Mouse (Mus musculus): ENCODE data around the gene Frs3. TPM values are rescaled to one million over a fixed set of nuclear protein-coding genes. Genes with fewer than 3 reads are reported as not detected.
A peak's percentile ranks its signal among the peaks of the same experiment; 100 is the strongest.

Frs3 gene
- polyA plus RNA-seq, 1 experiment from 2014 or later: 3.5 TPM

GRCm38 (mm10) chr17:47678702-47679101 is 10.1 kb upstream of the Frs3 start:
- H3K27ac ChIP-seq (replicated peaks; ENCODE audit: low read depth, low read length): no peak overlapping the region
- H3K27me3 ChIP-seq (ENCODE audit: control insufficient read depth, insufficient read depth, low read length): no peaks in the 10 kb centered on the region
- H3K36me3 ChIP-seq (replicated peaks; ENCODE audit: control insufficient read depth, insufficient read depth, low read depth, low read length): no peaks in the 10 kb centered on the region; the same call in 1 of the 2 replicates
- no peak for ATAC-seq (replicated peaks; ENCODE audit: insufficient number of reproducible peaks, low FRiP score, low TSS enrichment, low read depth)
- no peaks in the 10 kb centered on the region; the same call in 1 of the 2 replicates for H3K4me1 ChIP-seq (ENCODE audit: control insufficient read depth, insufficient read depth, low read length)
- H3K4me3 ChIP-seq (ENCODE audit: low read depth, low read length): no peak overlapping the region
- 84% methylated on average over 5 of the region's 5 CpGs for WGBS
- H3K9me3 ChIP-seq (replicated peaks; ENCODE audit: control insufficient read depth, low read length): no peaks in the 10 kb centered on the region
- H3K9ac ChIP-seq (replicated peaks; ENCODE audit: low read length): no peak overlapping the region
- no peak for DNase-seq (ENCODE audit: low spot score)
- H3K4me2 ChIP-seq (ENCODE audit: low read depth, low read length): no peak overlapping the region

DNA sequence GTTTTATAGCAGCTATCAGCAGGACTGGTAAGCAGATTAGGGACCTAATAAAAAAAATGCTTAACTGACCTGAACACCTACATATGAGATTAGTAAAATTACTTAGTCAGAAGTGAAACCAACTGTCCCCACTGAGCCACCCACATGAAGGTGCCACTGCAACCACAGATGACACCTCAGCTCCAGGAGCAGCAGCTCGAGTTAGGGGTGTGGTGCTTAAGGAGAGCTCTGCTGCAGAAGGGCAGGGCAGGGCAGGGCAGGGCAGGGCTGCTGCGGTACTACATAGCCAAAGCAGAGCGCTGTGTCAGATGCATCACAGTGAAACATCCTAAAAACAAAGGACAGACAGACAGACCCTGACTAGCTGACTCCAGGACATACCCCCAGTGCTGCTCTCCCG is 6.0 kb upstream of the Frs3 start:
- Histone ChIP-seq H3K4me3 (ENCODE audit: low read depth, low read length) (no peak overlapping the region), H3K9me3 (replicated peaks; ENCODE audit: control insufficient read depth, low read length) (no peaks in the 10 kb centered on the region), H3K27me3 (ENCODE audit: control insufficient read depth, insufficient read depth, low read length) (no peaks in the 10 kb centered on the region), H3K36me3 (replicated peaks; ENCODE audit: control insufficient read depth, insufficient read depth, low read depth, low read length) (no peaks in the 10 kb centered on the region; the same call in 1 of the 2 replicates), H3K27ac (replicated peaks; ENCODE audit: low read depth, low read length) (no peak overlapping the region), H3K9ac (replicated peaks; ENCODE audit: low read length) (no peak overlapping the region), H3K4me1 (ENCODE audit: control insufficient read depth, insufficient read depth, low read length) (no peaks in the 10 kb centered on the region), H3K4me2 (ENCODE audit: low read depth, low read length) (no peak overlapping the region)
- no peak for ATAC-seq (replicated peaks; ENCODE audit: insufficient number of reproducible peaks, low FRiP score, low TSS enrichment, low read depth)
- DNase-seq (ENCODE audit: low spot score): no peak
- WGBS: 93% methylated on average over 4 of the region's 4 CpGs

- Histone ChIP-seq H3K4me3 (ENCODE audit: low read depth, low read length) (peak overlapping the region; percentile 88), H3K4me2 (ENCODE audit: low read depth, low read length) (peak overlapping the region; percentile 97), H3K9me3 (replicated peaks; ENCODE audit: control insufficient read depth, low read length) (no peaks in the 10 kb centered on the region), H3K36me3 (replicated peaks; ENCODE audit: control insufficient read depth, insufficient read depth, low read depth, low read length) (no peaks in the 10 kb centered on the region; the same call in 1 of the 2 replicates), H3K9ac (replicated peaks; ENCODE audit: low read length) (peak overlapping the region; percentile 84), H3K27me3 (ENCODE audit: control insufficient read depth, insufficient read depth, low read length) (no peaks in the 10 kb centered on the region), H3K27ac (replicated peaks; ENCODE audit: low read depth, low read length) (0 out of 2 replicates have a peak overlapping the region, but pooled peaks have one; percentile 22), H3K4me1 (ENCODE audit: control insufficient read depth, insufficient read depth, low read length) (no peaks in the 10 kb centered on the region; the same call in 1 of the 2 replicates)
- DNase-seq (ENCODE audit: low spot score) (peak; percentile 99), ATAC-seq (replicated peaks; ENCODE audit: insufficient number of reproducible peaks, low FRiP score, low TSS enrichment, low read depth) (peak; percentile 89)
- WGBS: under 1% methylated on average over 70 of the region's 70 CpGs
Observed at GRCm38 (mm10) chr17:47687409-47688343, 1.2 kb upstream of the Frs3 start.

DNA sequence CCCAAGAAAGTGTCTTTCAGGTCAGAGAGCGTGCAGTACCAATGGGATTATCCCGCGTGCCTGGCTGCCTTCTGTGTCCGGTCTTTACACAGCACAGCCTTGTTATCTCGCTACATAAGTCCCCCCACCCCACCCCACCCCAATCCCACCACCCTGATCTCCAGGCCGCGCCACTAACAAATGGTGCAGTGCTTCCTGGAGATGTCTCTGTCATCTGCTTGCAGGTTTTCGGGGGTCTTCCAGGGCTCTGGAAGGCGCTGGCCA is 554 bp upstream of the Frs3 start, which contains the start of gene Tomm6:
Gene Tomm6 (minus strand): TSS at position 43 of the 264 bp plus-strand sequence.
- Histone ChIP-seq H3K4me3 (ENCODE audit: low read depth, low read length) (peak within 1 kb of the TSS; percentile 88), H3K9ac (replicated peaks; ENCODE audit: low read length) (peak within 1 kb of the TSS; percentile 84), H3K27ac (replicated peaks; ENCODE audit: low read depth, low read length) (peak within 1 kb of the TSS; percentile 22; the same call in 1 of the 2 replicates), H3K4me2 (ENCODE audit: low read depth, low read length) (peak within 1 kb of the TSS; percentile 97), H3K4me1 (ENCODE audit: control insufficient read depth, insufficient read depth, low read length) (no peaks in the 10 kb centered on the region; the same call in 1 of the 2 replicates), H3K9me3 (replicated peaks; ENCODE audit: control insufficient read depth, low read length) (no peaks in the 10 kb centered on the region), H3K36me3 (replicated peaks; ENCODE audit: control insufficient read depth, insufficient read depth, low read depth, low read length) (no peaks in the 10 kb centered on the region), H3K27me3 (ENCODE audit: control insufficient read depth, insufficient read depth, low read length) (no peaks in the 10 kb centered on the region)
- under 1% methylated on average over 9 of the region's 9 CpGs for WGBS
- DNase-seq (ENCODE audit: low spot score) (no peak), ATAC-seq (replicated peaks; ENCODE audit: insufficient number of reproducible peaks, low FRiP score, low TSS enrichment, low read depth) (no peak)

DNA sequence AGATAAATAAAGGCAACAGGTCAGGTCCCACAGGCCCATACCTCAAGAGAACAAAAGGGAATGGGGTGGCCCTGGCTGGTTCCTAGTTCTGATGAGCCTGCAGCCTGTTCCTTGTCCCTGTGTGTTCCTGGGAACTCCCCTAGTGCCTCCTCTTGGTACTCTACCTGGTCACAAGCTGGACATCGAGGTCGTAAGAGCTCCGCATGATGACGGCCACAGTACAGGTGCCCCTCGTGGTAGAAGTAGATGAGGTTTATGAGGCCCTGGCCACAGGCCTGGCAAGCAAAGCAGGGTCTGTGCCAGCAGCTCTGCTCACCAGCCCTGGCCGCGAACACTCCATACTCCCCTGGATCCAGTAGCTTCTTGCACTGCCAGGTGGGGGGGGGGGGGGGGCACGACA is 1.1 kb downstream of the Frs3 start:
- Histone ChIP-seq H3K4me3 (ENCODE audit: low read depth, low read length) (no peak overlapping the region), H3K9me3 (replicated peaks; ENCODE audit: control insufficient read depth, low read length) (no peaks in the 10 kb centered on the region), H3K4me1 (ENCODE audit: control insufficient read depth, insufficient read depth, low read length) (no peaks in the 10 kb centered on the region; the same call in 1 of the 2 replicates), H3K4me2 (ENCODE audit: low read depth, low read length) (no peak overlapping the region), H3K27me3 (ENCODE audit: control insufficient read depth, insufficient read depth, low read length) (no peaks in the 10 kb centered on the region), H3K9ac (replicated peaks; ENCODE audit: low read length) (no peak overlapping the region), H3K27ac (replicated peaks; ENCODE audit: low read depth, low read length) (no peak overlapping the region), H3K36me3 (replicated peaks; ENCODE audit: control insufficient read depth, insufficient read depth, low read depth, low read length) (no peaks in the 10 kb centered on the region)
- ATAC-seq (replicated peaks; ENCODE audit: insufficient number of reproducible peaks, low FRiP score, low TSS enrichment, low read depth): no peak
- 83% methylated on average over 6 of the region's 8 CpGs for WGBS
- no peak for DNase-seq (ENCODE audit: low spot score)

- WGBS: 96% methylated on average over 3 of the region's 3 CpGs
Observed at GRCm38 (mm10) chr17:47691650-47692049, 2.8 kb downstream of the Frs3 start.

DNA sequence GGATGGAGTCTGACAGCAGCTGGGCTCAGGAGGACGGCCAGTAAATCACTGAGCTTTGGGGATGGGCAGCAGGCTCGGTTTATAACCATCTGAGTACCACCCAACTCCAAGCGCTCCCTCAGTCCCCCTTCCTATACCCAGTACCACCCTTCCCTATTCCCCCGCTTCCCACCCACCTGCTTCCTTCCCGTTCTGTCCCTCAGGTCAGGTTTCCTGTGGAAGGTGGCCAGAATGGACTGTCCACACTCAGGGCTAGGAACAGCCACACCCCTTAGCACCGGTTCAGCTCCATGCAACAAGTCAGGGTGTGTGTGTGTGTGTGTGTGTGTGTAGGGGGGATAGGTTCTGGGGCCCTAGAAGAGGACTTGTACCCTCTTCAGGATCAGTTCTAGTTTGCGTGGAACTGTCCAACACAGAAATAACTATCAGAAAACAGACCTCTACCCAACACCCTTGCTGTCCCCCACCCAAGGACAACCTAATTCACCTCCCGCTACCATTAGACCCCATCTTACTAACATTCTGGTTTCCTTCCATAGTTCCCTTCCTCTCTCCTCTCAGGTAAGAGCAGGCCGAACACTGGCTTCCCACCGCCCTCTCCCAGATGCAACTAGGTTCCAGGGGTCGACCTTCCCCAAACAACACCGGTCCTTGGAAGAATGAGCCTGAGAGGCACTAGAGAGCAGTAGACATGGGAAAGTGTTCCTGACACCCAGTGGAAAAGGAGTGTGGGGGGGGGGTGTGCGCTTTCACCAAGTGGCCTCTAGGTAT is 5.0 kb downstream of the Frs3 start:
- Histone ChIP-seq H3K4me1 (ENCODE audit: control insufficient read depth, insufficient read depth, low read length) (peaks cover 3% of the 10 kb centered on the region; the same call in 1 of the 2 replicates), H3K4me2 (ENCODE audit: low read depth, low read length) (peak overlapping the region; percentile 77), H3K4me3 (ENCODE audit: low read depth, low read length) (peak overlapping the region; percentile 77), H3K27me3 (ENCODE audit: control insufficient read depth, insufficient read depth, low read length) (no peaks in the 10 kb centered on the region), H3K36me3 (replicated peaks; ENCODE audit: control insufficient read depth, insufficient read depth, low read depth, low read length) (no peaks in the 10 kb centered on the region), H3K27ac (replicated peaks; ENCODE audit: low read depth, low read length) (no peak overlapping the region), H3K9ac (replicated peaks; ENCODE audit: low read length) (peak overlapping the region; percentile 35), H3K9me3 (replicated peaks; ENCODE audit: control insufficient read depth, low read length) (no peaks in the 10 kb centered on the region)
- ATAC-seq (replicated peaks; ENCODE audit: insufficient number of reproducible peaks, low FRiP score, low TSS enrichment, low read depth) (no peak), DNase-seq (ENCODE audit: low spot score) (no peak)
- whole genome bisulfite sequencing: 37% methylated on average over 13 of the region's 13 CpGs

More at GRCm38 (mm10) chr17:47691650-47692049, 2.8 kb downstream of the Frs3 start:
- no peak overlapping the region for H3K4me3 ChIP-seq (ENCODE audit: low read depth, low read length)
- ATAC-seq (replicated peaks; ENCODE audit: insufficient number of reproducible peaks, low FRiP score, low TSS enrichment, low read depth): no peak
- no peak for DNase-seq (ENCODE audit: low spot score)
- H3K4me2 ChIP-seq (ENCODE audit: low read depth, low read length): no peak overlapping the region
- H3K4me1 ChIP-seq (ENCODE audit: control insufficient read depth, insufficient read depth, low read length): peaks cover 3% of the 10 kb centered on the region; the same call in 1 of the 2 replicates
- H3K36me3 ChIP-seq (replicated peaks; ENCODE audit: control insufficient read depth, insufficient read depth, low read depth, low read length): no peaks in the 10 kb centered on the region
- no peak overlapping the region for H3K9ac ChIP-seq (replicated peaks; ENCODE audit: low read length)
- no peaks in the 10 kb centered on the region for H3K9me3 ChIP-seq (replicated peaks; ENCODE audit: control insufficient read depth, low read length)
- H3K27ac ChIP-seq (replicated peaks; ENCODE audit: low read depth, low read length): no peak overlapping the region
- no peaks in the 10 kb centered on the region for H3K27me3 ChIP-seq (ENCODE audit: control insufficient read depth, insufficient read depth, low read length)

DNA sequence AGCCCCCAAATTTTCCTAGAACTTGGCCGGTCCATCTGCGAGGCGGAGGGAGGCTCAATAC is 5.4 kb downstream of the Frs3 start, which contains the start of gene Gm21981:
Gene Gm21981 (minus strand): TSS at position 14 of the 61 bp plus-strand sequence.
- ATAC-seq (replicated peaks; ENCODE audit: insufficient number of reproducible peaks, low FRiP score, low TSS enrichment, low read depth): no peak
- peak within 1 kb of the TSS; percentile 77 for H3K4me2 ChIP-seq (ENCODE audit: low read depth, low read length)
- H3K27me3 ChIP-seq (ENCODE audit: control insufficient read depth, insufficient read depth, low read length): no peaks in the 10 kb centered on the region
- H3K9me3 ChIP-seq (replicated peaks; ENCODE audit: control insufficient read depth, low read length): no peaks in the 10 kb centered on the region
- H3K27ac ChIP-seq (replicated peaks; ENCODE audit: low read depth, low read length): 0 out of 2 replicates have a peak within 1 kb of the TSS, but pooled peaks have one; percentile 20
- DNase-seq (ENCODE audit: low spot score): no peak
- WGBS: 1% methylated on average over 3 of the region's 3 CpGs
- H3K4me3 ChIP-seq (ENCODE audit: low read depth, low read length): peak within 1 kb of the TSS; percentile 77
- H3K9ac ChIP-seq (replicated peaks; ENCODE audit: low read length): peak within 1 kb of the TSS; percentile 88
- H3K36me3 ChIP-seq (replicated peaks; ENCODE audit: control insufficient read depth, insufficient read depth, low read depth, low read length): no peaks in the 10 kb centered on the region
- peaks cover 3% of the 10 kb centered on the region; the same call in 1 of the 2 replicates for H3K4me1 ChIP-seq (ENCODE audit: control insufficient read depth, insufficient read depth, low read length)
